In genomic region chr14:100333369-100333768, GRCm38 (mm10) we compare ENCODE assay signal across 22 mouse cellular contexts. TPM values are rescaled to one million over a fixed set of nuclear protein-coding genes. Genes with fewer than 3 reads are reported as not detected.
A peak's percentile ranks its signal among the peaks of the same experiment; 100 is the strongest.
DNase-seq lines count a peak whose midpoint lies in the region; ATAC-seq and TF ChIP-seq lines count a peak whose summit lies in the region.
"Had no signal": no experiment of that assay in that cellular context is flagged by ENCODE, and none has a peak within 500 bp of the region (broad histone marks: within the 10 kb centered on the region; RNA-seq: fewer than 3 reads in every experiment).

No protein-coding gene starts in this region.

- WGBS in forebrain, postnatal 0 days = 62% methylated on average over 2 of the region's 2 CpGs
- WGBS in forebrain, embryonic 13.5 days = 73% methylated on average over 2 of the region's 2 CpGs

- H3K27me3 ChIP-seq in forebrain, postnatal 0 days (ENCODE audit: insufficient read depth, low read length) = no peaks in the 10 kb centered on the region
- no peaks in the 10 kb centered on the region for H3K27me3 ChIP-seq in forebrain, embryonic 13.5 days
- H3K27me3 ChIP-seq: forebrain, embryonic 15.5 days; heart, embryonic 13.5 days; megakaryocyte, embryonic 14.5 days; stomach, embryonic 15.5 days had no signal

- no peaks in the 10 kb centered on the region for H3K36me3 ChIP-seq in forebrain, postnatal 0 days (ENCODE audit: insufficient read depth)
- H3K36me3 ChIP-seq in forebrain, embryonic 13.5 days (ENCODE audit: poor library complexity, severe bottlenecking) = no peaks in the 10 kb centered on the region
- H3K36me3 ChIP-seq: forebrain, embryonic 15.5 days; heart, embryonic 13.5 days; stomach, embryonic 15.5 days had no signal

- ATAC-seq in forebrain, postnatal 0 days = no peak
- no peak for ATAC-seq in forebrain, embryonic 13.5 days
- ATAC-seq: forebrain, embryonic 15.5 days; inflammation-experienced regulatory T-cells, adult 6 months had no signal

- no peak overlapping the region for H3K27ac ChIP-seq in forebrain, postnatal 0 days (ENCODE audit: low read depth, low read length)
- H3K27ac ChIP-seq in forebrain, embryonic 13.5 days = no peak overlapping the region
- H3K27ac ChIP-seq: forebrain, embryonic 15.5 days; heart, embryonic 13.5 days; stomach, embryonic 15.5 days had no signal

- no peak overlapping the region for H3K4me3 ChIP-seq in forebrain, postnatal 0 days (ENCODE audit: low read depth, low read length)
- no peak overlapping the region for H3K4me3 ChIP-seq in forebrain, embryonic 13.5 days
- H3K4me3 ChIP-seq: erythroblast, embryonic 14.5 days; forebrain, embryonic 15.5 days; heart, embryonic 13.5 days; megakaryocyte, embryonic 14.5 days; myocyte; stomach, embryonic 15.5 days had no signal

- no peaks in the 10 kb centered on the region for H3K9me3 ChIP-seq in forebrain, postnatal 0 days (ENCODE audit: low read length)
- no peaks in the 10 kb centered on the region for H3K9me3 ChIP-seq in forebrain, embryonic 13.5 days (replicated peaks)
- H3K9me3 ChIP-seq: forebrain, embryonic 15.5 days; heart, embryonic 13.5 days; stomach, embryonic 15.5 days had no signal

- DNase-seq in forebrain, postnatal 0 days = peak; percentile 12
- DNase-seq in urinary bladder, postnatal 14 days (ENCODE audit: low spot score) = peak; percentile 21
- no peak for DNase-seq in urinary bladder, postnatal 25 days (ENCODE audit: low spot score)
- peak; percentile 22 to 27 for DNase-seq in heart, adult 9 months (ENCODE audit: low spot score in 2 of 2)
- DNase-seq in testis, postnatal 10 days (ENCODE audit: low spot score) = peak; percentile 41
- no peak for DNase-seq in embryo, embryonic 11 days
- no peak for DNase-seq in right cerebral cortex, postnatal 36 days (ENCODE audit: low spot score in 2 of 2)
- DNase-seq: B cell, adult 2 months; cerebellum, postnatal 14 days; kidney, adult 2 months; kidney, postnatal 25 days; lung, adult 18-20 months; midbrain, embryonic 14.5 days had no signal

- H3K4me1 ChIP-seq in forebrain, postnatal 0 days (ENCODE audit: insufficient read depth) = no peaks in the 10 kb centered on the region
- no peaks in the 10 kb centered on the region for H3K4me1 ChIP-seq in forebrain, embryonic 13.5 days
- H3K4me1 ChIP-seq: forebrain, embryonic 15.5 days; heart, embryonic 13.5 days; megakaryocyte, embryonic 14.5 days; stomach, embryonic 15.5 days had no signal

- H3K4me2 ChIP-seq in forebrain, postnatal 0 days (ENCODE audit: low read depth) = no peak overlapping the region
- no peak overlapping the region for H3K4me2 ChIP-seq in forebrain, embryonic 13.5 days
- H3K4me2 ChIP-seq: forebrain, embryonic 15.5 days; heart, embryonic 13.5 days; liver, embryonic 11.5 days; stomach, embryonic 15.5 days had no signal

- H3K9ac ChIP-seq in forebrain, postnatal 0 days = no peak overlapping the region
- no peak overlapping the region for H3K9ac ChIP-seq in forebrain, embryonic 13.5 days
- H3K9ac ChIP-seq: forebrain, embryonic 15.5 days; heart, embryonic 13.5 days; stomach, embryonic 15.5 days had no signal

- TF ChIP-seq CTCF in forebrain, postnatal 0 days (IDR thresholded peaks at IDR 0.05; ENCODE audit: low read depth) = no peak

RNA-seq across cellular contexts. Expression of gene Klf12, which starts 48.9 kb away (rescaled TPM):
- 30.3 and 47.9 TPM in 2 replicates for total RNA-seq in forebrain, postnatal 0 days (2014; rRNA removed)
- polyA plus RNA-seq in forebrain, postnatal 0 days (2015; fragmentation: Nextera tagmentation; extraction: Ambion mirVana) = 9.9 and 24.4 TPM in 2 replicates
- polyA plus RNA-seq in forebrain, embryonic 13.5 days (2015; fragmentation: Nextera tagmentation; extraction: Ambion mirVana) = 43.5 and 45.8 TPM in 2 replicates
- polyA plus RNA-seq: erythroblast, embryonic 14.5 days had no signal

Comparison
In these comparisons a context has a peak if more than half of its experiments do, and no peak if none do; other contexts are left out.
1. DNase-seq: peak in forebrain, postnatal 0 days (single experiment), urinary bladder, postnatal 14 days (single experiment), heart, adult 9 months (2 of 2) and testis, postnatal 10 days (single experiment); none in urinary bladder, postnatal 25 days (single experiment), embryo, embryonic 11 days (single experiment) and right cerebral cortex, postnatal 36 days (0 of 2).